Mouse (Mus musculus): ENCODE results near the gene Kif9. TPM values are rescaled to one million over a fixed set of nuclear protein-coding genes. Genes with fewer than 3 reads are reported as not detected.

Gene Kif9
- 0.40 and 0.54 TPM in 2 replicates for polyA plus RNA-seq (2012; ENCODE audit: insufficient read depth, insufficient read length, missing spikeins)

DNA sequence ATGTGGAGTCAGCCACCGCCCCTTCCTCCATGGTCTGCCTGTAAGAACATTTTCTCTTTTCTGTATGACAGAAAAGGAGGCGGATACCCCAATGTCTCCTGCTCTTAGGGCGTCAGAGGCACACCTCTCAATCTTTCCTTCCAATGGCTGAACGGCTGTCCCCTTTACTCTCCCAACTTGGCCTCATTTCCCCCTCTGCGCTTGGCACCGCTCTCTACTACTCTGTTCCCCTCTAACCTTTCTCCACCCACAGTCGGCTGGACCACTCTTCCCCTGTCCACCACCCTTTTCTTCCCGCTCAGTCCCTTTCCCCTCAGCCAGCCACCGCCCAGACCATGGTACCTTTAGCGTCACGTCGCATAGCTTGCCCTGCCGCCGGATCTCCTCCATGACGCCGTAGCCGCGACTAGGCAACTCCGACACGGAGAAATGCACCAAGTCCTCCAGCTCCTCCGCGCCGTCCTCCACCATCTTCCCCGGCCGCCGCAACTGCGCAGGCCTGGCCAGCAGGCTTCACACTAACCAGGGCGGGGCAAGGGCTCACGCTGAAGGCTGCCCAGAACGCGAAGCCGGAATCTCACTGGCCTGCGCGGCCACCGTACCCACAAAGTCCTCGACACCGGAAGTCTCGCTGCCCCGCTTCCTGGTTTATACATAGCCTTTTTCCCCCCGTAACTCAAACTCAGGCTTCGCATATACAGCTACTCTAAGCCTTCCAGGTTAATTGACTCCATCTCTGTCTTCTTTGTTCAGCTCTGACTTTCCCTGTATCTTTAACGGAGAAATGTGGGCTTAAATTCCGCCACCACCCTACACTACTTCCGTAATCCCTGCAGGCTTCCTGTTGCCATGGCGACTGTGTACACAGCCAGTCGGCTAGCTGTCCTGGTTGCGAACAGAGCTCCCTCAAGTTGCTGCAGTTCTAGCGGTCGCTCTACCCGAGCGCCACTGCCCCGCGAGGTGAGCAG is at the start of gene Kif9, which contains the start of gene Klhl18:
TSS of gene Kif9 (plus strand) at position 835 of the 968 bp plus-strand sequence.
TSS of gene Klhl18 (minus strand) at position 571 of the 968 bp plus-strand sequence.
- peaks cover 5% of the 10 kb centered on the region for H3K4me1 ChIP-seq (ENCODE audit: control insufficient read depth, insufficient read depth, insufficient read length, low read length)
- H3K4me3 ChIP-seq (ENCODE audit: insufficient read depth, low read depth, low read length) = peak within 1 kb of the TSS; percentile 82
- H3K27ac ChIP-seq (replicated peaks; ENCODE audit: low read depth, low read length) = peak within 1 kb of the TSS; percentile 87

DNA sequence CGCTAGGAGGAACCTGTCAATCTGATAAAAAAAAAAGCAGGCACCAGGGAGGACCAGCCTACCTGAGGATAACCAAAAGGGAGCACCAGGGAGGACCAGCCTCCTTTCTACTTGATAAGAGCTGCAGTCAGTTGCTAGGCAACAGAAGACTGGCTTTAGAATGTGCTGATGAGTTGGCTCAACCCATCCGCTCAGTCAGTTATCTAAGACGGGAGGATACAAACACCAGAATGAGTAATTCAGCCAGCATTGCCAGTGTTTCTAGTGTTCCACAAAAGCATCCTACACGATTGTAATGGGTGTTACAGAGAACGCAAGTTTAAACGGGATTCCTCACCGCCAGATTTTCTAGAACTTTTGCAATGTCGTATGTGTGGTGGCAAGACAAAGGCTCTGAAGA is 45.5 kb upstream of the Kif9 start:
- Histone ChIP-seq H3K4me3 (ENCODE audit: insufficient read depth, low read depth, low read length) (no peak overlapping the region), H3K27ac (replicated peaks; ENCODE audit: low read depth, low read length) (no peak overlapping the region), H3K4me1 (ENCODE audit: control insufficient read depth, insufficient read depth, insufficient read length, low read length) (no peaks in the 10 kb centered on the region)

DNA sequence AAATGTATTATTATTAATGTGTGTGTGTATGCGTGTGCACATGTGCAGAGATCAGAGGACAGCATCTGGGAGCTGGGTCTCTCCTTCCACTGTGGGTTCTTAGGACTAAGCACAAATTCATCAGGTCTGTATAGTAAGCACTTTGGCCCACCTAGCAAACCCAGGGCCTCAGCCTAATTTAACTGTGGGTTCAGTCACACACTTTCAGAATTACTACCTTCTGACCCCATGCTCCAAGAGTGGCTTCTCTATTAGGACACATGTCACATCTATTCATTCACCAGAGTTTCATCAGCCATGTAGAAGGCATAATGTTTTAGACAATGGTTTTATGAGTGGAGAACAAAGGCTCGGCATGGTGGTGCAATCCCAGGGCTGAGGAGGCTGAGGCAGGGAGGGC is 43.7 kb upstream of the Kif9 start:
- Histone ChIP-seq H3K4me1 (ENCODE audit: control insufficient read depth, insufficient read depth, insufficient read length, low read length) (no peaks in the 10 kb centered on the region), H3K4me3 (ENCODE audit: insufficient read depth, low read depth, low read length) (no peak overlapping the region), H3K27ac (replicated peaks; ENCODE audit: low read depth, low read length) (no peak overlapping the region)

DNA sequence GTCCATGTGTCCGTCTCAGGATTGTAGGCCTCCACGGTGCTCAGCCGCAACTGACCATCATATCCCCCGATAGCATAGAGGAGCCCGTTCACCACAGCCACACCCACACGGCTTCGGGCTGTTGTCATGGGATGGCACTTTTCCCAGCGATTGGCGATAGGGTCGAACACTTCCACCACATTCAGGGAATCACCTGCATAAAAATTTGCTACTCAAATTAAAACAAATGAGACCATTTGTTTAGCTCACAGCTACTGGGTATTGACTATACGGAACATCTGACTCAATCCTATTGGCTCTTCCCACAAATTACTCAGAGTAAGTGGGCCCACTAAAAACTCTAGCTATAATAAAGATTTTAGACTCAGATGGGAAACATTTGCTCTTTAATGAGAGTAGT is 40.7 kb upstream of the Kif9 start:
- Histone ChIP-seq H3K4me1 (ENCODE audit: control insufficient read depth, insufficient read depth, insufficient read length, low read length) (no peaks in the 10 kb centered on the region), H3K27ac (replicated peaks; ENCODE audit: low read depth, low read length) (no peak overlapping the region), H3K4me3 (ENCODE audit: insufficient read depth, low read depth, low read length) (no peak overlapping the region)

DNA sequence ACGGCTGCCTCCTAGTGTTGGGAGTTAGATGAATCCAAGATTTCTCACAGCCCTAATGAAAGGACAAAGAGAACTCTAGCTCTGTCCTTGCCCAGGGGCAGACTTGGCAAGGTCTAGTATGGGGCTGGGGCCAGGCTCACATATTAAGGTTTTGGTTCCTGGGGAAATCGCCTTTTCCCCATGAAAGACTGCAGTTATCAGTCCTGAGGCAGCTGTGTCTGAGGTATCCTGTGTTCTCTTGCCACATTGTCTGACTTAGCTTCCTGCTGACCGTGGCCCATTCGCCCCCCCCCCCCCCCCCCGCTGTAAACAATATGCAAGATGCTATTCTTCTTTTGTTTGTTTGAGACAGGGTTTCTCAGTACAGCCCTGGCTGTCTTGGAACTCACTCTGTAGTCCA is 36.7 kb upstream of the Kif9 start:
- H3K27ac ChIP-seq (replicated peaks; ENCODE audit: low read depth, low read length) = no peak overlapping the region
- no peaks in the 10 kb centered on the region for H3K4me1 ChIP-seq (ENCODE audit: control insufficient read depth, insufficient read depth, insufficient read length, low read length)
- H3K4me3 ChIP-seq (ENCODE audit: insufficient read depth, low read depth, low read length) = no peak overlapping the region

DNA sequence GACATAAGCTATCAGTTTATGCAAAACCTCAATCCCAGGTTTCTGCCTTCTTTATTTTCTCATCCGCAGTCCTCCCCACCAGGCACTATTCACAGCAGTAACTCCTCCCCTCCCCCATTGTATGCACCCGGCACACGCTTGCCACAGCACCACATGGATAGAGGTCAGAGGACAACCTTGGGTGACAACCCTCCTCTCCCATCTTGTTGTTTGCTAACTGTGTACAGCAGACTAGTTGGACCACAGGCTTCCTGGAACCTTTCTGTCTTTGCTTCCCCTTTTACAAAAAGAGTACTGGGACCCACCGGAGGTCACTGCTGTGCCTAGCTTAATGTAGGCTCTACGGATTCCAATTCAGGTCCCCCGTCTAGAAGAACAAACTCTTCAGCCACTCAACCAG is 36.2 kb upstream of the Kif9 start:
- no peaks in the 10 kb centered on the region for H3K4me1 ChIP-seq (ENCODE audit: control insufficient read depth, insufficient read depth, insufficient read length, low read length)
- no peak overlapping the region for H3K4me3 ChIP-seq (ENCODE audit: insufficient read depth, low read depth, low read length)

GRCm38 (mm10) chr9:110448356-110448755 is 28.4 kb upstream of the Kif9 start:
- H3K27ac ChIP-seq (replicated peaks; ENCODE audit: low read depth, low read length) = no peak overlapping the region
- no peaks in the 10 kb centered on the region for H3K4me1 ChIP-seq (ENCODE audit: control insufficient read depth, insufficient read depth, insufficient read length, low read length)
- no peak overlapping the region for H3K4me3 ChIP-seq (ENCODE audit: insufficient read depth, low read depth, low read length)

More for the DNA sequence above, 36.2 kb upstream of the Kif9 start:
- H3K27ac ChIP-seq (replicated peaks; ENCODE audit: low read depth, low read length) = no peak overlapping the region

DNA sequence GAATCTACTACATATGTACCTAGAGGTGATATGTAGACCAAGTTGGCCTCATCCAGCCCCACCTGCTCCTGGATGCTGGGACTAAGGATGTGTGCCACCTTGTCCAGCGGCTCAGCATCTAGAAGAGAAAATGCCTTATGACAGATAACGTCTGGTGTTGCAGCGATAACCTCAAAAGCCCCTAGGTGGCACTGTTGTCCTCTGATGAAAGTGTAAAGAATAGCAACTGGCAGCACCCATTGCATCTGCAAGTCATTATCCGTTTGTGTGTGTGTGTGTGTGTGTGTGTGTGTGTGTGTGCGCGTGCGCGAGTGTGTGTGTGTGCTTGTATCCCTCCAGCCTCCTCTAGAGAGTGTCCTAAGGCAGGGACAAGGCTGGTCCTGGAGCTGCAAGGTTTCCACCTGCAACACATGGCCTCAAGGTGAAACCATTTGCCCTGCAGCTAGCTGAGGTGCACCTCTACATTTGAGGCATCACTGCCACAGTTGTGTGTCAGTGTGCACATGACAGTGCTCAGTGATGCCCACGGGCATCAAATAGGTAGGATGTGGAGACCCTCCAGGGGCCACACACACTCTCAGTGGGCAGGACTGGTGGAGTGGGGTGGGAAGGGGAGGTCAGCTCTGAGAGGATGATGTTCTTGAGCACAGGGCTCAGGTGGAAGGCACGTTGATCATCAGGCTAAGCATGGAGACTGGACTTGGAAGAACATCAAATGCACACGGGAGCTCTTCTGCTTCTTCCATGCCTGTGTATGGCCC is 27.7 kb upstream of the Kif9 start:
- no peaks in the 10 kb centered on the region for H3K4me1 ChIP-seq (ENCODE audit: control insufficient read depth, insufficient read depth, insufficient read length, low read length)
- no peak overlapping the region for H3K27ac ChIP-seq (replicated peaks; ENCODE audit: low read depth, low read length)
- H3K4me3 ChIP-seq (ENCODE audit: insufficient read depth, low read depth, low read length) = no peak overlapping the region

GRCm38 (mm10) chr9:110452523-110452922 is 24.2 kb upstream of the Kif9 start:
- Histone ChIP-seq H3K27ac (replicated peaks; ENCODE audit: low read depth, low read length) (no peak overlapping the region), H3K4me3 (ENCODE audit: insufficient read depth, low read depth, low read length) (no peak overlapping the region), H3K4me1 (ENCODE audit: control insufficient read depth, insufficient read depth, insufficient read length, low read length) (no peaks in the 10 kb centered on the region)

DNA sequence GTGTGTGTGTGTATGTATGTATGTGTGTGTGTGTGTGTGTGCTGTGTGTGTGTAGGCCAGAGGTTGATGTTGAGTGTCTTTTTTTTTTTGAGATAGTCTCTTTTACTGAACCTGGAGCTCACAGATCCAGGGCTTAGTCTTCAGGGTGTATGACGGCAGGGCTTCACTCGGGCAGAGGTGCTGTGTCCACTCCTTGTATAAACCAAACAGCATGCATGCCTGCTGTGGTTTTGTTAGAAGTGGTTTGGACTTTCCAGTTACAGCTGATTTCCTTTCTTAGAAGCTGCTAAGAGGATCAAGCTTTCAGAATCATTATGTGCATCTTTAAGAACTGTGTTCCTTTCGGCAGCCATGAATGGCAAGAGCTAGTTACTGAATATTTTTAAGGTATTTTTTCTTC is 18.8 kb upstream of the Kif9 start:
- H3K27ac ChIP-seq (replicated peaks; ENCODE audit: low read depth, low read length) = no peak overlapping the region
- H3K4me1 ChIP-seq (ENCODE audit: control insufficient read depth, insufficient read depth, insufficient read length, low read length) = peaks cover 2% of the 10 kb centered on the region; the same call in 1 of the 2 replicates
- H3K4me3 ChIP-seq (ENCODE audit: insufficient read depth, low read depth, low read length) = no peak overlapping the region

GRCm38 (mm10) chr9:110459145-110459727 is 17.5 kb upstream of the Kif9 start:
- no peak overlapping the region for H3K4me3 ChIP-seq (ENCODE audit: insufficient read depth, low read depth, low read length)
- peak overlapping the region; percentile 55 for H3K27ac ChIP-seq (replicated peaks; ENCODE audit: low read depth, low read length)

DNA sequence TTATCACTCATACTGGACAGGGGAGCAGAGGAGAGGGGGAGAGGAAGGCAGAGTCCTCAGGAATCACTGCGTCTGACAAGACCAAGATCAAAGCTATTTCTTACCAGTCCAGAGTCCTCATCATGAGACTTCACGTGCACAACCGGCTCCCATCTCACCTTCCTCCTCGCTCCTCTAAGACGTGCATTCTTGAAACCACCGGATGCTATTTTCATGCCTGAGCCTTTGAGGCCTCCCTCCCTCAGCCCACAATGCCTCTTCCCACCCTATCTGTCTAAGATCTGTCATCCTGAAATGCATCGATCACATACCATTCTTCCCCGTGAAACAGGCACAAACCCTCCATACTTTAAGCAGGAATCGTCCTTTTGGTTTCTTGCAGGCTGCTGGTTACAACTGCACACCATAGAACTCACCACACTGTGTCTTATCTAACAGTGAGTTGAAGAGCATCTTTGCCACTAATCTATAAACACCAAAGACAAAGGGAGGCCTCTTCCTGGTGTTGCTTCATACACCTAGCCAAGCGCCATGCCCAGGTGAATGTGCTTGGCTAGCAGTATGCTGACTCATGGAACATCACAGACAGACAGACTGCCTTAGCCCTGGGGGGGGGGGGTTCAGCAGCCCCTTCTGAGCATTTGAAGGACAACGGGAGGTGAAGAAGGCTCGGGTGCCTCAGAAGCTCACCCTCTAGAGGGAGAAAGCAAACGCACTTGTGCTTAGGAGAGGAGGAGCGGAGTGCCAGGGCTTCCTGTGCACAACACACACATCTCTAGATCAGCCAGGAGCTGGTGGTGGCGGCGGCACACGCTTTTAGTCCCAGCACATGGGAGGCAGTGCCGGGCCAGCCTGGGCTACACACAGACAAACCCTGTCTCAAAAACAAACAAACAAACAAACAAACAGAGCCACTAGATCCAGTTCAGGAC is 15.6 kb upstream of the Kif9 start:
- Histone ChIP-seq H3K4me3 (ENCODE audit: insufficient read depth, low read depth, low read length) (no peak overlapping the region), H3K4me1 (ENCODE audit: control insufficient read depth, insufficient read depth, insufficient read length, low read length) (peaks cover 2% of the 10 kb centered on the region; the same call in 1 of the 2 replicates), H3K27ac (replicated peaks; ENCODE audit: low read depth, low read length) (no peak overlapping the region)

More at GRCm38 (mm10) chr9:110459145-110459727, 17.5 kb upstream of the Kif9 start:
- H3K4me1 ChIP-seq (ENCODE audit: control insufficient read depth, insufficient read depth, insufficient read length, low read length) = peaks cover 2% of the 10 kb centered on the region; the same call in 1 of the 2 replicates

DNA sequence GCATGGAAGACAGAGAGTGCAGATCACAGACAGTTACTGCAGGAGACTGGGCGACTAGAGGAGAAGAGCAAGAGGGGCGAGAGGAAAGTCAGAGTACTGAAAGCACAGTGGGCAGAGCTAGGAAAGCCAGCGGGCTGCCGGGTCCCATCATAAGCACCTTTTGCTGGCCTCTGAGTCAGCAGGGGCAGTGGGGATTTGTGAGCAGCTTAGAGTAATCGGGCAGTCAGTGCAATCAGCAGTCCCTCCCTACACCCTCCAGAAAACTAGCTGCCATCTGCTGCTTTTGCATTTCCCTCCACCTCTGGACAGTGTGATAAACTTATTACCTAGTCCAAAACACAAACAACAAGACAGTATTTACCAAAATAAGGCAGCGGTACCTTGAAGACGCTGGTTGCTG is 14.4 kb upstream of the Kif9 start:
- Histone ChIP-seq H3K4me3 (ENCODE audit: insufficient read depth, low read depth, low read length) (no peak overlapping the region), H3K27ac (replicated peaks; ENCODE audit: low read depth, low read length) (no peak overlapping the region), H3K4me1 (ENCODE audit: control insufficient read depth, insufficient read depth, insufficient read length, low read length) (peaks cover 2% of the 10 kb centered on the region; the same call in 1 of the 2 replicates)

DNA sequence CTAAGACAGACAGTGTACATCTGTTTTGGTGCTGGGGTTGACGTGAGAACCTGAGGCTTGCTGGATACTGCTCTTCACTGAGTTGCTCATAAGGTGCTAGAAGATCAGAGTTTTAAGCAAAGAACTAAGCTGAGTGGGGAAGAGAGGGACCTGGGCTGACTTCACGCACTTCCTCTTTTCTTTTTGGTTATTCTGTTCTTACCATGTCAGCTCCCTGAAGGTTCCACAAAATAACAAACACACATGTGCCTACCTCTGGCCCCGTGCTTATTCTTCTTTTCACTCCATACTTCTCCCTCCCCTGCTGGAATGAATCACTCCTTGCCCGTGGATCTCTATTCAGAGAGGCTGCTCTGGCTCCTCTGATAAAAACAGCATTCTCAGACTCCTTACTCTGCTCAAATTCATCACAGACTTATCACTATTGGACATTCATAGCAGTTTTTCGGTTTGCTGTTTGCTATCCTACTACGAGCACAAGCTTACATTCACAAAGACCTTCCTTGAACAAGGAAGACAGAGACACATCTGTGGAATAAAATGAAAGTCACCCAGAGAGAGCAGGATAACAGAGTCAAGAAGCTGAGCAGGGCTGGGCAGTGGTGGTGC is 12.7 kb upstream of the Kif9 start:
- no peak overlapping the region for H3K27ac ChIP-seq (replicated peaks; ENCODE audit: low read depth, low read length)
- H3K4me1 ChIP-seq (ENCODE audit: control insufficient read depth, insufficient read depth, insufficient read length, low read length) = no peaks in the 10 kb centered on the region
- H3K4me3 ChIP-seq (ENCODE audit: insufficient read depth, low read depth, low read length) = no peak overlapping the region

All from brown adipose tissue, adult 24 weeks (tissue).